In genomic region chr11:34047542-34047937, GRCm38 (mm10) we compare ENCODE assay signal across 18 mouse cellular contexts. TPM values are rescaled to one million over a fixed set of nuclear protein-coding genes. Genes with fewer than 3 reads are reported as not detected.
A peak's percentile ranks its signal among the peaks of the same experiment; 100 is the strongest.
DNase-seq lines count a peak whose midpoint lies in the region; ATAC-seq and TF ChIP-seq lines count a peak whose summit lies in the region.
"Had no signal": no experiment of that assay in that cellular context is flagged by ENCODE, and none has a peak within 500 bp of the region (broad histone marks: within the 10 kb centered on the region; RNA-seq: fewer than 3 reads in every experiment).

No protein-coding gene starts in this region.

- intact Hi-C loops in heart, adult 2 months (cut with DNase I): no loop called here
- intact Hi-C loops in left cerebral cortex, postnatal 4 days (cut with DNase I): no loop called here

- H3K9ac ChIP-seq in heart, adult 2 months (ENCODE audit: low read depth, low read length): peak overlapping the region; percentile 52
- H3K9ac ChIP-seq: hindbrain, embryonic 12.5 days had no signal

- 68% methylated on average over 5 of the region's 5 CpGs for WGBS in heart, adult 2 months
- WGBS in spleen, adult 2 months: 14% methylated on average over 5 of the region's 5 CpGs

- TF ChIP-seq POLR2A in heart, adult 2 months (IDR thresholded peaks at IDR 0.05; ENCODE audit: insufficient read depth, low read depth, low read length): no peak
- no peak for TF ChIP-seq POLR2A in spleen, adult 2 months (IDR thresholded peaks at IDR 0.05; ENCODE audit: low read depth, low read length)

- no peaks in the 10 kb centered on the region for H3K4me1 ChIP-seq in heart, adult 2 months (ENCODE audit: control insufficient read depth, insufficient read depth, low read length)
- peaks cover 6% of the 10 kb centered on the region; the same call in 1 of the 2 replicates for H3K4me1 ChIP-seq in spleen, adult 2 months (ENCODE audit: control insufficient read depth, insufficient read depth, insufficient read length)
- H3K4me1 ChIP-seq in megakaryocyte, embryonic 14.5 days: peaks cover 74% of the 10 kb centered on the region
- H3K4me1 ChIP-seq: heart, embryonic 10.5 days; hindbrain, embryonic 12.5 days had no signal

- H3K36me3 ChIP-seq in heart, adult 2 months (ENCODE audit: control insufficient read depth, insufficient read depth, low read length): no peaks in the 10 kb centered on the region
- H3K36me3 ChIP-seq in spleen, adult 2 months (ENCODE audit: control insufficient read depth, insufficient read depth, low read length): no peaks in the 10 kb centered on the region
- H3K36me3 ChIP-seq in megakaryocyte, embryonic 14.5 days (replicated peaks; ENCODE audit: low read length): peaks cover 44% of the 10 kb centered on the region
- H3K36me3 ChIP-seq: heart, embryonic 10.5 days; hindbrain, embryonic 12.5 days had no signal

- H3K4me3 ChIP-seq in heart, adult 2 months: peak overlapping the region; percentile 20; the same call in 1 of the 2 replicates
- peak overlapping the region; percentile 69 for H3K4me3 ChIP-seq in spleen, adult 2 months (ENCODE audit: extremely low read depth, insufficient read depth, insufficient read length)
- peak overlapping the region; percentile 96 for H3K4me3 ChIP-seq in megakaryocyte, embryonic 14.5 days (replicated peaks)
- H3K4me3 ChIP-seq: heart, embryonic 10.5 days; hindbrain, embryonic 12.5 days had no signal

- H3K27ac ChIP-seq in heart, adult 2 months: peak overlapping the region; percentile 41
- H3K27ac ChIP-seq in spleen, adult 2 months (ENCODE audit: insufficient read depth, low read length): peak overlapping the region; percentile 91
- H3K27ac ChIP-seq: heart, embryonic 10.5 days; hindbrain, embryonic 12.5 days had no signal

- TF ChIP-seq EP300 in heart, adult 2 months (IDR thresholded peaks at IDR 0.05; ENCODE audit: insufficient read depth, low read depth, low read length): no peak

- peak; percentile 10; the same call in 1 of the 2 replicates for ATAC-seq in common myeloid progenitor, adult 5-6 weeks (replicated peaks; ENCODE audit: low read depth, poor library complexity, severe bottlenecking)
- ATAC-seq: intestine, postnatal 0 days; Patski had no signal

- no peak for TF ChIP-seq CTCF in heart, adult 2 months (IDR thresholded peaks at IDR 0.05)
- no peak for TF ChIP-seq CTCF in spleen, adult 2 months (IDR thresholded peaks at IDR 0.05; ENCODE audit: extremely low read depth, insufficient read depth, insufficient read length, insufficient replicate concordance)

- no peaks in the 10 kb centered on the region for H3K9me3 ChIP-seq in megakaryocyte, embryonic 14.5 days
- H3K9me3 ChIP-seq: heart, embryonic 10.5 days; hindbrain, embryonic 12.5 days had no signal

- H3K27me3 ChIP-seq in heart, adult 2 months (ENCODE audit: control insufficient read depth, insufficient read depth, low read length): no peaks in the 10 kb centered on the region
- no peaks in the 10 kb centered on the region for H3K27me3 ChIP-seq in spleen, adult 2 months (ENCODE audit: control insufficient read depth, insufficient read depth, low read length)
- no peaks in the 10 kb centered on the region for H3K27me3 ChIP-seq in megakaryocyte, embryonic 14.5 days (replicated peaks)
- H3K27me3 ChIP-seq: hindbrain, embryonic 12.5 days had no signal

- no peak for DNase-seq in heart, adult 2 months
- DNase-seq in heart, adult 8-10 months (ENCODE audit: low spot score): no peak
- DNase-seq in spleen, adult 2 months (ENCODE audit: low read depth in 1 of 2, low spot score in 2 of 2): no peak
- no peak for DNase-seq in spleen, postnatal 4 days (ENCODE audit: low spot score in 2 of 2)
- DNase-seq in frontal cortex, adult 2 months (ENCODE audit: extremely low spot score in 1 of 2, low spot score in 1 of 2): no peak
- no peak for DNase-seq in left cerebral cortex, postnatal 4 days
- DNase-seq: cerebellum, postnatal 25 days; kidney, postnatal 36 days; lung, postnatal 10 days had no signal

- H3K79me2 ChIP-seq in heart, adult 2 months (replicated peaks; ENCODE audit: control insufficient read depth, insufficient read depth, low read length): no peaks in the 10 kb centered on the region

RNA-seq across cellular contexts. Expression of gene Lcp2, which starts 0.8 kb away (rescaled TPM):
- 1 to 10 TPM; 1.6 to 1.7 TPM for total RNA-seq in heart, adult 2 months (2021)
- 1.3 and 1.8 TPM in 2 replicates for polyA plus RNA-seq in heart, adult 2 months (2012; rRNA removed)
- total RNA-seq in heart, adult 8-10 months (2022): 1 to 10 TPM; 1.5 to 5.1 (median 1.9) TPM
- 34.0 and 34.2 TPM in 2 replicates for polyA plus RNA-seq in spleen, adult 2 months (2012; rRNA removed)
- total RNA-seq in common myeloid progenitor, adult 5-6 weeks (2017): 19.9 and 32.6 TPM in 2 replicates
- 68.0 and 131 TPM in 2 replicates for polyA plus RNA-seq in megakaryocyte, embryonic 14.5 days (2012; ENCODE audit: insufficient read depth, low replicate concordance)
- 2.1 and 3.0 TPM in 2 replicates for polyA plus RNA-seq in frontal cortex, adult 2 months (2012; rRNA removed)
- total RNA-seq in left cerebral cortex, postnatal 4 days (2021): 1 to 10 TPM; 3.7 to 4.5 TPM
- polyA plus RNA-seq: C2C12, Patski had no signal

RNA-seq across cellular contexts. Expression of gene 4930469K13Rik, which starts 50.8 kb away (rescaled TPM):
- total RNA-seq in heart, adult 2 months (2021): not detected
- polyA plus RNA-seq in heart, adult 2 months (2012; rRNA removed): not detected in 2 replicates
- not detected for total RNA-seq in heart, adult 8-10 months (2022)
- polyA plus RNA-seq in spleen, adult 2 months (2012; rRNA removed): not detected in 2 replicates
- total RNA-seq in common myeloid progenitor, adult 5-6 weeks (2017): not detected in 2 replicates
- not detected in 2 replicates for polyA plus RNA-seq in megakaryocyte, embryonic 14.5 days (2012; ENCODE audit: insufficient read depth, low replicate concordance)
- not detected in 2 replicates for polyA plus RNA-seq in frontal cortex, adult 2 months (2012; rRNA removed)
- not detected for total RNA-seq in left cerebral cortex, postnatal 4 days (2021)
- total RNA-seq: adrenal gland, adult 18-20 months; left cerebral cortex, adult 8-10 months had no signal
- polyA plus RNA-seq: C2C12; heart, embryonic 10.5 days; intestine, postnatal 0 days; Patski had no signal

RNA-seq across cellular contexts. Expression of gene Kcnip1, which starts 54.6 kb away (rescaled TPM):
- under 1 TPM in 1 of 2 experiments, not detected in 1; 0.11 TPM for total RNA-seq in heart, adult 2 months (2021)
- 0.18 and 0.20 TPM in 2 replicates for polyA plus RNA-seq in heart, adult 2 months (2012; rRNA removed)
- total RNA-seq in heart, adult 8-10 months (2022): under 1 TPM in 3 of 4 experiments, not detected in 1; 0.11 to 0.35 (median 0.17) TPM
- not detected in 2 replicates for polyA plus RNA-seq in spleen, adult 2 months (2012; rRNA removed)
- total RNA-seq in common myeloid progenitor, adult 5-6 weeks (2017): not detected in 2 replicates
- not detected in 2 replicates for polyA plus RNA-seq in megakaryocyte, embryonic 14.5 days (2012; ENCODE audit: insufficient read depth, low replicate concordance)
- polyA plus RNA-seq in frontal cortex, adult 2 months (2012; rRNA removed): 58.9 and 65.4 TPM in 2 replicates
- total RNA-seq in left cerebral cortex, postnatal 4 days (2021): 10 to 100 TPM; 35.8 to 43.5 TPM
- polyA plus RNA-seq: C2C12, Patski had no signal

Comparison
In these comparisons a context has a peak if more than half of its experiments do, and no peak if none do; other contexts are left out.
1. H3K4me3 ChIP-seq: peak in every context shown above with its lines; median percentile 96 in megakaryocyte, embryonic 14.5 days; 69 in spleen, adult 2 months; 20 in heart, adult 2 months.
2. RNA of gene Kcnip1, which starts 54.6 kb away (total RNA-seq): 35.8 to 43.5 TPM in left cerebral cortex, postnatal 4 days; 0.11 to 0.35 TPM in heart, adult 8-10 months, 0.11 TPM in heart, adult 2 months and not detected in common myeloid progenitor, adult 5-6 weeks; every median in the first group is over 10 times any median in the second.